Mouse (Mus musculus) lung, postnatal 25 days (tissue): Measurements from ENCODE around the gene Cisd1.

ENCODE experiments used
- DNase-seq: peaks from one replicate; pipeline ENCODE4 v3.0.0; 2022; ENCODE audit warnings: low spot score

Gene Cisd1

GRCm38 (mm10) chr10:71348637-71349280 lies 4.0 kb upstream of the Cisd1 start:
- DNase-seq, result no peak

DNA sequence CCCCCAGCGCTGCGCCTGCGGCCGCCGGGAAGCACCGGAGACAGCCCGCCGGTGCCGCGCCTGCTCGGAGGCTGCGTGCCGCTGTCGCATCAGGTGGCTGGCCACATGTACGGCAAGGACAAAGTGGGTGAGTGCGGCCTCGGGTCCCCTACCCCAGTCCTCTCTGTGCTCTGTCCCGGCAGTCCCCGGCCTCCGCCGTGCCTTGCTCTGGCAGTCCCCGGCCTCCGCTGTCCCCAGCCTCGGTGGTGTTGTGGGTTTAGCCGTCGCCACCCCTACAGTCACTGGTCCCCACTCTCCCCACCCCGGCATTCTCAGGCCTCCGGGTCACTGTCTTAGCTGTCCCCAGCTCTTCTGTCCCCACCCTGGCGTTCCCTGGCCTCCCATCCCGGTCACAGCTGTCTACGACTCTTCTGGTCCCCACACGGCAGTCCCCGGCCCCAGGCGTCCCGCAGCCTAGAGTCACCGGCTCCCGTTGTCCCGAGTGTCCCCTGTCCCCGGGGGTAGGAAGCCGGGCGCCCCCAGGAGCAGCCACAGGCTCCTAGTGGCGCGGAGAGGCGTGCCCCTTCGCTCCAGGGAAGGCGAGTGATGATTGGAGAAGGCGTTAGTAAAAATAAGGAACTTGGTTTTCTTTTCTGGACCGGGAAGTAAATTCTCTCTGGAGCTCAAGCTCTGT lies 3.3 kb upstream of the Cisd1 start:
- DNase-seq, result no peak

GRCm38 (mm10) chr10:71347509-71347949 lies 2.8 kb upstream of the Cisd1 start, which contains the start of gene Ipmk:
Gene Ipmk (plus strand): TSS chr10:71347763.
- DNase-seq, result peak; percentile 99

DNA sequence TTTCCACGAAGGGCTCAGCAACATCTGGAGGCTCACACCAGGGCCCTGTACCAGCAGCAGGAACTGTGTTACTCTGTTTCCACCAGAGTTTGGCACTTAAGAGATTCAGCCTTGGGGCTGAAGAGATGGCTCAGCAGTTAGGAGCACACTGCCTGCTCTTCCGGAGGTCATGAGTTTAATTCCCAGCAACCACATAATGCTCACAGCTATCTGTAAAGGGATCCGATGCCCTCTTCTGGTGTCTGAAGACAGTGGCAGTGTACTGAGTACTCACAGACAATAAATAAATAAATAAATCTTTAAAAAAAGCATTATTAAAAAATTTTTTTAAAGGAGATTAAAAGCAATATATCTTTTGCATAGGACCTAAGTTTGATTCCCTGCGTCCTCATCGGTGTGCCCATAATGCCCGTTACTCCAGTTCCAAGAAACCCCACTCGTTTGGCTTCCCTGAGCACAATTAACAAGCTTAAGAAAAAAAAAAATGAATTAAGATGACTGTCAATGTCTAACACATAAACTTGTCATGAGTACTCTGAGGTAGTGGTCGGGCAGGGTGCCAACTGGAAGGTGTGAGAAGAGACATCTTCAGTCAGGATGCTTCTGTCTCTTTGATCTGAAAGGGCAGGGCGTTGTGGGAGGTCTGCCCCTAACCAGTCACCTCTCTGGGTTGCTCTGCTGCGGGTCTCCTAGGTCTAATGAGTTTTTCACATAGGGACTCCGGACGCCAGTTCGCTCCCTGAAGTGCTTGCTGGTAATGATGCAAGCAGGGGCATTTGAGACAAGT lies 2.2 kb upstream of the Cisd1 start:
- no peak for DNase-seq

DNA sequence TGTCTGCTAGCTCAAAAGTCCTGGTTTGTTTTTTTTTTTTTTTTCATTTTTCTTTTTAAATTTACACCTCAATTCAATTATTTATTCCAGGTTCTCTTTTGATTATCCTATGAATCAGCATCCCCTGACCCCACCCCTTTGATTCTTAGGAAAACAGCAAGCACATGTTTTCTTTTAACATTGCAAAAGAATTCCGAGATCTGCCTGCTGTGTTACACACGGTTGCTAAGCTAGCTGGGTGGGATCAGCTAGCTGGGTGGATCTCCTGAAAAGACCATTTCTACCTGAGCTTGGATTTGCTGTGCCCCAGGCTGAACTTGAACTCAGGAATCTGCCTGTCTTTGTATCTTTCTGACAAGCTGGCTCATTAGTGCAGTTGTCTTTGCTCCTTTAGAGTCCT lies 1.4 kb upstream of the Cisd1 start:
- DNase-seq, result no peak

DNA sequence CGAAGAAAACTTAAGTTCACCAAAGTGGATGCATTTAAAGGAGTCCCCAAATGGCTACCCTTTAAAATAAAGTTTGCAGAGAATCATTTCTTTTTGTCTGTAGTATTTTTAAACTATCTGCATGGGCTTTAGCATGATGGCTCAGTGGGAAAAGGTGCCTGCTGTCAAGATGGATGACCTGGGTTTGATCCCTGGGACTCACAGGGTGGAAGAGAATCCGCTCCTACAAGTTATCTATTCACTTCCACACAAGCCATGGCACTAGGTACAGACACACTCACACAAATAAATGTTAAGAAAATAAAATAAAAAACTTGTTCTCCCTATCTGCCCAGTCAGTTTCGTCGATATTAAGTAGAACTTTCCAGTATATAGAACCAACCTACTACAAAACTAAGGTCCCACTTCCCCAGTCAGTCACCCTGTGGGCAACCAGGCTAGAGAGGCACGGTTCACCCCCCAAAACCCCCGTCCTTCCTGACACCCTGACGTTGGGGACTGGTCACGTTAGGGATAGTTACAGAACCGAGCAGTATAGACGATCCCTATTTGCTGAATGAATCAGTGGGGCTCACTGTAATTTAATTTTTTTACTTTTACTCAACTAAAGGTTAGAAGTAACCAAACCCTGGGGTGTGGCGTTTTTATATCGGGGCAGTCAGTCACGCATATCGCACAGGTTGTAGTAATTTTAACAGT lies 1.0 kb downstream of the Cisd1 start:
- DNase-seq, result no peak

DNA sequence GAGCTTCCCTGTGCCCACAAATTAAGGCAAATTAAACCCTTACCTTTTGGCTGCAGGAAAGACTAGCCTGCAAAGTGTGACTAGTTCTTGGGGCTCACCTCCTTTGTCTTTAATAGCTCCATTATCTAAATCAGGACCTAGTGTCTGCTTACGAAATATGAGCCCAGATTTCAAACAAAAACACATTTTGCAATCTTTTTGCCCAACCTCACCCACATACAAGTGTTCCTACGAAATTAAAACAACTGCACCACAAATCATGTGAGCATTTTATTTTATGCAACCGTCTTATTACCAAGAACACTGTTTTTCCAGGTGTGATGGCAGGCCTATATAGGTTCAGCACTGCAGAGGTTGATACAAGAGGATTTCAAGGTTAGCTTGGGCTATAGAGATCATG lies 1.6 kb downstream of the Cisd1 start:
- no peak for DNase-seq

- DNase-seq, result no peak
Observed at GRCm38 (mm10) chr10:71342030-71342805, 2.5 kb downstream of the Cisd1 start.

- no peak for DNase-seq
Observed at GRCm38 (mm10) chr10:71341290-71341689, 3.5 kb downstream of the Cisd1 start.

- no peak for DNase-seq
Observed at GRCm38 (mm10) chr10:71340195-71340594, 4.6 kb downstream of the Cisd1 start.

DNA sequence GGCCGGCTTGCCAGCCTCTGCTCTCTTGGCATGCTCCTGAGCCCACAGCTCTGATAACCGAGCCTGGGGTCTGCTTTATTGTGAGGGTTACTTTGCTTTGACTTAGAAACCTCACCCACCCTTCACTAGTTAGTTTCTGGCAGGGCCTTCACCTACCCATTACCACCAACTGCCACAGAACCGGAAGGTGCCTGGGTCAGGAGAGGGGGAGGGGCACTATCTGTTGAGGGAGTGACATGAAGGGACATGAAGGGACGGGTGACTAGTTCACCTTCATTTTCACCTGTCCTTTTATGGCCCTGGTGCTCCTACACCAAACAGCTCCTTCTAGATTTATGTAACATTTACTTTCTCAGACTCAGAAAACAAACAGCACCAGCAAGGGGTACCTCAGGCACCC lies 5.3 kb downstream of the Cisd1 start:
- no peak for DNase-seq

GRCm38 (mm10) chr10:71338156-71338905 lies 6.4 kb downstream of the Cisd1 start:
- DNase-seq, result no peak

- DNase-seq, result no peak
Observed at GRCm38 (mm10) chr10:71337733-71338132, 7.0 kb downstream of the Cisd1 start.

- no peak for DNase-seq
Observed at GRCm38 (mm10) chr10:71332859-71333258, 11.9 kb downstream of the Cisd1 start.

- DNase-seq, result no peak
Observed at GRCm38 (mm10) chr10:71332376-71332775, 12.4 kb downstream of the Cisd1 start.

GRCm38 (mm10) chr10:71331908-71332307 lies 12.8 kb downstream of the Cisd1 start:
- no peak for DNase-seq

DNA sequence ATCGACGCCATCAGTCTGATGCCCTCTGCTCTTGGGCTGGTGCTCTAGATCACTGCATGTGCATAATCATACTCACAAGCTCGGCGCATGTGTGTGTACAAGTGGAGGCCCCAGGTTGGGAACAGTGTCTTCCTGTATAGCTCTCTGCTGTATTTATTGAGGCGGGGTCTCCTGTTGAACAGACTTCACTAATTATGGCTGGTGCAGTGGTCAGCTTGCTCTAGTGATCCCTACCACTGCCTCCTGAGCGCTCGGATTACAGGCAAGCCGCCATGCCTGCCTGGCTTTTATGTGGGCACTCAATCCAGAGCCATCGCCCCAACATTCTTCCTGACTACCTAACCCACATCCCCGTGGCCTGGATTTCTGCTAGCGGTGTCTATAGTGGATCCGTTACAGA lies 14.7 kb downstream of the Cisd1 start:
- no peak for DNase-seq

DNA sequence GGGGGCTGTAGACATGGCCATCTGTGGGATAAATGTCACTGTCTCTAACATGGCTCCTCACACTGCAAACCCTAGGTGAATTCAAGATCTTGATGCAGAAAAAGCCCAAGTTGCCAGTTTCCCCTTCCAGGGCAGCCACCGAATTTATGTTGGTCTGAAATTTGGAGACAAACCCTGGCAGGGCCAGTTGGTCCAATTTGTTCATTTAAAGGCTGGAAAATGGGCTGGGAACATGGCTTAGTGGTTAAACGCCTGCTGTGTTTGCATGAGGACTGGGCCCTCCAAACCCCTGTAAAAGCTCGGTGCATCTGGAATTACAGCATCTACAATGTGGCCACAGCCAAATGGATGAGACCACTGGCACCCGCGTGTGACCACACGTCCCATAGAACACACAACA lies 15.5 kb downstream of the Cisd1 start:
- DNase-seq, result no peak

- no peak for DNase-seq
Observed at GRCm38 (mm10) chr10:71328870-71329269, 15.9 kb downstream of the Cisd1 start.

- DNase-seq, result no peak
Observed at GRCm38 (mm10) chr10:71328382-71328781, 16.4 kb downstream of the Cisd1 start.

DNA sequence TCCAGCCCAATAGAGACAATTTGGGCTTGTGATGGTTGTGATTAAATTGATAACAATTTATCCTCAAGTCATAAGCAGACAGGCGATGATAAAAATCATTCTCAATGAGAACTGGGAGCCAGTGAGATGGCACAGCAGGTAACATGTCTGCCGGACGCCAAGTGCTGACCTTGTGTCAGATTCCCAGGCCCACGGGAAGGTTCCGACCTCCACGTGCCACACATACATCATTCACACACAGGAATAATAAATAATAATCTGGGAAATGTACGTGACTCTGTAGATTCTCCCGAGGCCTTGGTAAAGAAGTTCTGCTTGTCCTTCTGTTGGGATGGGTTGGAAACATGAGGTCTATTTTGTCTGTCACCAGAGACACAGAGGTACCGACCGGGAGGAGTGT lies 17.4 kb downstream of the Cisd1 start:
- no peak for DNase-seq
